Mouse (Mus musculus) kidney, adult 2 months (tissue): Measurements from ENCODE around the gene Wdr62.

Experiments
- CTCF ChIP-seq: fragments of 200-500 bp; conservative IDR thresholded peaks from 2 replicates; pipeline ENCODE4 v1.5.1; 2011; ENCODE audit warnings: low read depth, mild to moderate bottlenecking, control low read depth, low read length, moderate library complexity, mixed read lengths; ENCODE audit not compliant: insufficient read depth, insufficient read length
- POLR2A ChIP-seq: fragments of 200-500 bp; IDR thresholded peaks from one replicate; pipeline ENCODE4 v1.6.1; 2011; ENCODE audit warnings: low read depth, low read length, control low read depth

- no peak for TF ChIP-seq POLR2A
- no peak for TF ChIP-seq CTCF
Measured at GRCm38 (mm10) chr7:30265531-30265930, 14.7 kb downstream of the Wdr62 start.
